Mouse (Mus musculus) layer of hippocampus, postnatal 25 days (tissue): ENCODE data around the gene Ap4s1. TPM values are rescaled to one million over a fixed set of nuclear protein-coding genes. Genes with fewer than 3 reads are reported as not detected.

Source experiments
- DNase-seq, 2 experiments: peaks; one replicate each; pipeline ENCODE4 v3.0.0; 2022; ENCODE audit warnings: mixed read lengths in 2 of 2, low spot score in 1 of 2; ENCODE audit errors: extremely low spot score in 1 of 2
- total RNA-seq, 2 experiments: library from RNA; stranded (reverse); gene quantifications; 2 replicates each; pipeline ENCODE4 v1.2.3; 2021

The Ap4s1 gene
- total RNA-seq, 2 experiments from 2014 or later: 47.6 to 49.0 TPM

- DNase-seq: no peak
These were observed 68.5 kb downstream of the Ap4s1 start for GRCm38 (mm10) chr12:51759374-51759773.

GRCm38 (mm10) chr12:51767454-51767853 lies 76.6 kb downstream of the Ap4s1 start:
- DNase-seq: no peak

GRCm38 (mm10) chr12:51768702-51769101 lies 77.9 kb downstream of the Ap4s1 start:
- no peak for DNase-seq

DNA sequence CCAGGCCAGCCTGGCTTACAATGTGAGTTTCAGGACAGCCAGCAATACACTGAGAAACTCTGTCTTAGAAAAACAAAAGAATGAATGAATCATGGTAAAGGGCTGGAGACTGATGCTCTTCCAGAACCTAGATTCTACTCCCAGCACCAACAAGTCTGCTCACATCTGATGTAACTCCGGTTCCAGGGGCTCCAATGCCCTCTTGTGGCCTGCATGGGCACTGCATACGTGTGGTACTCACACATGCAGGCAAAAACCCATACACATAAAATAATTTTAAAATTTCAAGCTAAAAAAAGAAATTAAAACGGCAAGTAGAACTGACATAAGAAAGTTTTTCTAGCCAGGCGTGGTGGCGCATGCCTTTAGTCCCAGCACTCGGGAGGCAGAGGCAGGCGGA lies 94.0 kb downstream of the Ap4s1 start:
- DNase-seq: no peak

Other genes starting within 250 kb of the Ap4s1 start
- gene Coch, start 97.7 kb upstream of the Ap4s1 start, total RNA-seq: 1 to 10 TPM; 4.0 to 4.9 TPM
- gene Strn3, start 864 bp downstream of the Ap4s1 start, total RNA-seq: 10 to 100 TPM; 80.1 to 83.7 TPM
- gene Hectd1, start 138.5 kb downstream of the Ap4s1 start, total RNA-seq: 10 to 100 TPM; 81.8 to 84.1 TPM